Mouse (Mus musculus) pancreas, adult 10 weeks (tissue): Measurements from ENCODE around the gene Zbtb9. TPM values are rescaled to one million over a fixed set of nuclear protein-coding genes. Genes with fewer than 3 reads are reported as not detected.

Source experiments
- polyA plus RNA-seq: library from polyadenylated mRNA; stranded (reverse); fragments of 350-450 nt; fragmentation: Illumina TruSeq; extraction: RNeasy Lipid Tissue Mini Kit (QIAGEN cat#74804); gene quantifications from one replicate; pipeline ENCODE4 v1.2.3, GENCODE M21; 2015; ENCODE audit warnings: low read depth, low replicate concordance; ENCODE audit not compliant: insufficient read depth

The Zbtb9 gene
- not detected for polyA plus RNA-seq

GRCm38 (mm10) chr17:26972703-26973574 lies at the start of gene Zbtb9:
Zbtb9 (plus strand) TSS chr17:26973167.

GRCm38 (mm10) chr17:26932839-26933398 lies 40.0 kb upstream of the Zbtb9 start, which contains the start of gene Phf1:
Phf1 (plus strand) TSS chr17:26933052.

GRCm38 (mm10) chr17:26939178-26939972 lies 33.6 kb upstream of the Zbtb9 start, which contains the start of gene Cuta:
Cuta (minus strand) TSS chr17:26939569.

GRCm38 (mm10) chr17:26941031-26941789 lies 31.8 kb upstream of the Zbtb9 start, which contains the start of gene Syngap1:
Syngap1 (plus strand) TSS chr17:26941253.

GRCm38 (mm10) chr17:27028909-27029308 lies 55.9 kb downstream of the Zbtb9 start, which contains the start of gene Bak1:
Bak1 (minus strand) TSS chr17:27029009.

GRCm38 (mm10) chr17:27056812-27057516 lies 84.0 kb downstream of the Zbtb9 start, which contains the start of gene Itpr3:
Itpr3 (plus strand) TSS chr17:27057304.

Other genes with a start within 250 kb of the Zbtb9 start
- 13.4 TPM for gene Bnip1, start 192.1 kb upstream of the Zbtb9 start, polyA plus RNA-seq
- not detected for gene Nkx2-5, start 128.2 kb upstream of the Zbtb9 start, polyA plus RNA-seq
- gene Kifc5b, start 56.1 kb upstream of the Zbtb9 start, polyA plus RNA-seq: not detected
- gene Phf1, start 40.1 kb upstream of the Zbtb9 start, polyA plus RNA-seq: 27.8 TPM
- gene Cuta, start 33.6 kb upstream of the Zbtb9 start, polyA plus RNA-seq: 44.3 TPM
- gene Syngap1, start 31.9 kb upstream of the Zbtb9 start, polyA plus RNA-seq: 3.6 TPM
- 2.0 TPM for gene Bak1, start 55.8 kb downstream of the Zbtb9 start, polyA plus RNA-seq
- gene Itpr3, start 84.1 kb downstream of the Zbtb9 start, polyA plus RNA-seq: 4.2 TPM
- gene Uqcc2, start 160.7 kb downstream of the Zbtb9 start, polyA plus RNA-seq: 68.2 TPM
- not detected for gene Ip6k3, start 194.6 kb downstream of the Zbtb9 start, polyA plus RNA-seq
- 16.8 TPM for gene Lemd2, start 231.3 kb downstream of the Zbtb9 start, polyA plus RNA-seq